Mouse (Mus musculus) ES-E14 (cell line): ENCODE data around the gene Dnajb6.

Experiments used
- CHD2 ChIP-seq: IDR thresholded peaks from 2 replicates; pipeline ENCODE4 v1.6.1; 2014; ENCODE audit warnings: mild to moderate bottlenecking, low read depth, low read length, inconsistent platforms
- HCFC1 ChIP-seq: IDR thresholded peaks from 2 replicates; pipeline ENCODE4 v1.6.1; 2012; ENCODE audit warnings: low read length, inconsistent platforms, borderline replicate concordance; ENCODE audit not compliant: insufficient read depth
- MAFK ChIP-seq: IDR thresholded peaks from 2 replicates; pipeline ENCODE4 v1.6.1; 2014; ENCODE audit warnings: mild to moderate bottlenecking, low read depth, low read length, inconsistent platforms; ENCODE audit not compliant: insufficient read depth
- ZC3H11A ChIP-seq: IDR thresholded peaks from 2 replicates; pipeline ENCODE4 v1.6.1; 2012; ENCODE audit warnings: low read depth, mild to moderate bottlenecking, inconsistent platforms, low read length, borderline replicate concordance
- ZNF384 ChIP-seq: IDR thresholded peaks from 2 replicates; pipeline ENCODE4 v1.6.1; 2012; ENCODE audit warnings: low read depth, low read length, inconsistent platforms

DNA sequence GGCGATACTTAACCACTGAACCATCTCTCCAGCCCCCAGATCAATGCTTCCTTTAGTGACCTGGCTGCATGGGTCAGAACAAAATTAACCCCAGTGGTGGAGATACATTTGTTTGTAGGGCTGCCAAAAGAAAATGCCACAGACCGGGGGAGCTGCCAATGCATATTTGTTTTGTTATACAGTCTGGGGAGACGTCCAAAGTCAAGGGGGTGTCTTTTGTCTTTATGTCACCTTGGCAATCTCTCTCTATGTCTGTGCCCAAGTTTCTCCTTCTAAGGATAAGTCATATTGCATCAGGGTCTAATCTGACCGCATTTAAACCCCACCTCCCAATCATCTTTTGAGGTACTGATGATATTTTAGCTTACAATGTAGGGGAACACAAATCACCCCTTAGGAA, 82.8 kb downstream of the Dnajb6 start:
- TF ChIP-seq MAFK = no peak
- TF ChIP-seq ZC3H11A = no peak
- TF ChIP-seq CHD2 = no peak
- no peak for TF ChIP-seq HCFC1
- no peak for TF ChIP-seq ZNF384
